ENCODE assay signal across 28 mouse cellular contexts in the genomic region with DNA sequence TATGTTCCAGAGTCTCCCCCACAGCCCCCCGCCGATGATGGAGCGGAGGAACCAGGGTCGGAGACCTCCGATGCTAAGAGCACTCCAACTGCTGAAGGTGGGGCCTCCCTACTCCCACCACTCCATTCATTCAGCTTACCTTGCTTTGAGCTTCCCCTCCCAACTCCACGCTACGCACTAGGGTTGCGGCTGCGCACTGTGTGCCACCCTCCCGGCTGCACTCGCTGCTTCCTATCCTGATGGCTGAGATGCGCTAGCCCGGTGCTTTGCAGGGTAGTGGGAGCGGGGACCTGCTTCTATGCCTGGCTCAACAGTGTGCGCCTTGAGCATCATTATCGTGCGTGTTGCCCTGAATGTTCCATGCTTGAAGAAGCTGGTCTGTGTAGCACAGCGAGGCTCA. TPM values are rescaled to one million over a fixed set of nuclear protein-coding genes. Genes with fewer than 3 reads are reported as not detected.
DNase-seq lines count a peak whose midpoint lies in the region; ATAC-seq lines count a peak whose summit lies in the region.
"Had no signal": no experiment of that assay in that cellular context is flagged by ENCODE, and none has a peak within 500 bp of the region (broad histone marks: within the 10 kb centered on the region; RNA-seq: fewer than 3 reads in every experiment).

No protein-coding gene starts in this region.

- H3K4me2 ChIP-seq in midbrain, embryonic 16.5 days (ENCODE audit: low read length) = no peak overlapping the region
- H3K4me2 ChIP-seq: embryonic facial prominence, embryonic 12.5 days; embryonic facial prominence, embryonic 15.5 days; heart, embryonic 11.5 days; hindbrain, embryonic 13.5 days; intestine, embryonic 15.5 days had no signal

- H3K9me3 ChIP-seq in megakaryocyte, embryonic 14.5 days = peaks cover 24% of the 10 kb centered on the region
- no peaks in the 10 kb centered on the region for H3K9me3 ChIP-seq in midbrain, embryonic 16.5 days (replicated peaks; ENCODE audit: control insufficient read depth, low read length, poor library complexity, severe bottlenecking)
- H3K9me3 ChIP-seq: embryonic facial prominence, embryonic 12.5 days; embryonic facial prominence, embryonic 15.5 days; G1E; hindbrain, embryonic 13.5 days; intestine, embryonic 15.5 days had no signal

- H3K4me3 ChIP-seq in megakaryocyte, embryonic 14.5 days (replicated peaks) = peak overlapping the region; percentile 39
- H3K4me3 ChIP-seq in midbrain, embryonic 16.5 days (ENCODE audit: low read depth, low read length) = no peak overlapping the region
- H3K4me3 ChIP-seq: embryonic facial prominence, embryonic 12.5 days; embryonic facial prominence, embryonic 15.5 days; gastrocnemius, adult 2 months; hindbrain, embryonic 10.5 days; hindbrain, embryonic 13.5 days; intestine, embryonic 15.5 days had no signal

- no peak for ATAC-seq in megakaryocyte, adult 5-6 weeks (ENCODE audit: poor library complexity, severe bottlenecking)
- no peak for ATAC-seq in midbrain, embryonic 16.5 days
- ATAC-seq: activated CD4-positive, CD25-positive, alpha-beta regulatory T cell, adult 4 months; forebrain, embryonic 14.5 days; forebrain, postnatal 0 days; hindbrain, embryonic 16.5 days; intestine, embryonic 15.5 days; Patski had no signal

- peak; percentile 41 for DNase-seq in cerebellum, adult 11-12 months
- no peak for DNase-seq in cerebellum, adult 18-20 months
- DNase-seq in ES-CJ7 (ENCODE audit: low read depth, low spot score) (peak; percentile 73), ZHBTc4 (ENCODE audit: low read depth, low spot score) (peak; percentile 86)
- DNase-seq in heart, postnatal 14 days = no peak
- DNase-seq: adrenal gland, adult 8-10 months; adrenal gland, postnatal 25 days; cerebellum, adult 8-10 months; cerebellum, postnatal 14 days; forebrain, postnatal 0 days; gastrocnemius, adult 2 months; gastrocnemius, postnatal 14 days; heart, adult 11 months; heart, postnatal 36 days had no signal

- H3K9ac ChIP-seq in midbrain, embryonic 16.5 days (ENCODE audit: low read depth, low read length) = no peak overlapping the region
- H3K9ac ChIP-seq: embryonic facial prominence, embryonic 12.5 days; embryonic facial prominence, embryonic 15.5 days; forebrain, postnatal 0 days; hindbrain, embryonic 13.5 days; intestine, embryonic 15.5 days had no signal

- intact Hi-C loops in heart, postnatal 14 days (cut with DNase I) = no loop called here

- no peaks in the 10 kb centered on the region for H3K36me3 ChIP-seq in megakaryocyte, embryonic 14.5 days (replicated peaks; ENCODE audit: low read length)
- peaks cover 34% of the 10 kb centered on the region for H3K36me3 ChIP-seq in midbrain, embryonic 16.5 days (ENCODE audit: control insufficient read depth, insufficient read depth, low read length)
- H3K36me3 ChIP-seq: embryonic facial prominence, embryonic 12.5 days; embryonic facial prominence, embryonic 15.5 days; G1E; intestine, embryonic 15.5 days had no signal

- H3K4me1 ChIP-seq in megakaryocyte, embryonic 14.5 days = peaks cover 22% of the 10 kb centered on the region
- no peaks in the 10 kb centered on the region; the same call in 1 of the 2 replicates for H3K4me1 ChIP-seq in midbrain, embryonic 16.5 days (ENCODE audit: control insufficient read depth, insufficient read depth, low read length)

- H3K27me3 ChIP-seq in megakaryocyte, embryonic 14.5 days (replicated peaks) = peaks cover 50% of the 10 kb centered on the region
- H3K27me3 ChIP-seq in midbrain, embryonic 16.5 days (ENCODE audit: control insufficient read depth, insufficient read depth, low read depth, low read length) = no peaks in the 10 kb centered on the region
- H3K27me3 ChIP-seq: embryonic facial prominence, embryonic 12.5 days; embryonic facial prominence, embryonic 15.5 days; hindbrain, embryonic 13.5 days; intestine, embryonic 15.5 days; Patski had no signal

- 95% methylated on average over 18 of the region's 18 CpGs for WGBS in midbrain, embryonic 16.5 days

- H3K27ac ChIP-seq in midbrain, embryonic 16.5 days (ENCODE audit: low read length) = no peak overlapping the region
- H3K27ac ChIP-seq: embryonic facial prominence, embryonic 12.5 days; embryonic facial prominence, embryonic 15.5 days; gastrocnemius, adult 2 months; hindbrain, embryonic 10.5 days; hindbrain, embryonic 13.5 days; intestine, embryonic 15.5 days had no signal

RNA-seq across cellular contexts. Expression of gene Mapt, which starts 55.9 kb away (rescaled TPM):
- polyA plus RNA-seq in megakaryocyte, embryonic 14.5 days (2012; ENCODE audit: insufficient read depth, low replicate concordance) = 0.76 TPM in 1 of 2 replicates, not detected in the other
- 0.09 and 0.36 TPM in 2 replicates for total RNA-seq in megakaryocyte, adult 5-6 weeks (2015)
- total RNA-seq in megakaryocyte, adult 5-6 weeks (2017) = 0.48 and 1.5 TPM in 2 replicates
- 1,213 and 1,264 TPM in 2 replicates for polyA plus RNA-seq in midbrain, embryonic 16.5 days (2015; fragmentation: Nextera tagmentation; extraction: Ambion mirVana)
- 10 to 100 TPM; 51.5 to 54.4 TPM for total RNA-seq in heart, postnatal 14 days (2021)

Comparison
In these comparisons a context has a peak if more than half of its experiments do, and no peak if none do; other contexts are left out.
1. DNase-seq: peak in cerebellum, adult 11-12 months (single experiment), ES-CJ7 (single experiment) and ZHBTc4 (single experiment); none in cerebellum, adult 18-20 months (0 of 2) and heart, postnatal 14 days (0 of 2).
2. RNA of gene Mapt, which starts 55.9 kb away (total RNA-seq): 51.5 to 54.4 TPM in heart, postnatal 14 days; 0.09 to 1.5 TPM in megakaryocyte, adult 5-6 weeks; every median in the first group is over 10 times any median in the second.